Mouse (Mus musculus) layer of hippocampus, postnatal 36 days (tissue): ENCODE data around the gene Cdh4. TPM values are rescaled to one million over a fixed set of nuclear protein-coding genes. Genes with fewer than 3 reads are reported as not detected.
A peak's percentile ranks its signal among the peaks of the same experiment; 100 is the strongest.

Experiments used
- DNase-seq, 2 experiments: peaks; one replicate each; pipeline ENCODE4 v3.0.0; 2022
- total RNA-seq, 2 experiments: library from RNA; stranded (reverse); gene quantifications; 2 replicates each; pipeline ENCODE4 v1.2.3; 2021

Cdh4 gene
- total RNA-seq, 2 experiments from 2014 or later: 10.2 to 10.5 TPM

DNA sequence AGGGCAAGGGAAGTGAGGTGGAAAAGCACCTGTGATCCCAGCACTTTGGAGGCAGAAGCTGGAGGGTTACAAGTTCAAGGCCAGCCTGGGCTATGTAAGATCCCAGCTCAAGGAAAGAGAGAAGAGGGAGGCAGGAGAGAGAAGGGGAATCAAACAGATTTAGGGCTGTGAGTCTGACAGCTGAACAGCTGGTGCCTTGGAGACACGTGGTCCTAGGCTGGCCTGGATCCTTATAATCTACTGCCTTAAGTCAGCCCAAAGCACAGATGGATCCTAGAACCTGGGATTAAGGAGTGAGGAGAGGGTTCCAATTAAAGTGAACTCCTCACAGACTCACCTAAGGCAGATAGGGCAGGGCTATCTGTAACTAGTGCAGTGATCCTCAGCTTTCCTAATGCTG lies 352.1 kb downstream of the Cdh4 start:
- no peak for DNase-seq

DNA sequence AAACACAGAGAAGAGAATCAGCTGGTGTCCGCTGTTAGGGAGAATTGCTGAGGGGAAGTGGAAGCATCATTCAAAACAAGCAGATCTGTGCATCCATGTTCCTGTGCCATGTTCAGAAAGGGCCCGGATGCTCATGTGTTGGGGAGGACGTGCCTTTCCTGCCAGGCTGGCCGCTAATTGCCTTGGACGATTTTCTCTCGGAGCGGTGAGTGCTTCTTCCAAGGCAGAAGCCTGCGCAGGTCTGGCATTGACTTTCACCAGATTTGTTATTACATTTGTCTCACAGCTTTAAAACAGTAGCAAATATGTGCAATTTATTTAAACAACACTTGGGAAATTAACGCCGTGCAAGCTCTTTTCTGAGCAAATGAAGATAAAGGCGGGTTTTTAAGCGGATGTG lies 353.2 kb downstream of the Cdh4 start:
- DNase-seq: peak; percentile 29 to 33

DNA sequence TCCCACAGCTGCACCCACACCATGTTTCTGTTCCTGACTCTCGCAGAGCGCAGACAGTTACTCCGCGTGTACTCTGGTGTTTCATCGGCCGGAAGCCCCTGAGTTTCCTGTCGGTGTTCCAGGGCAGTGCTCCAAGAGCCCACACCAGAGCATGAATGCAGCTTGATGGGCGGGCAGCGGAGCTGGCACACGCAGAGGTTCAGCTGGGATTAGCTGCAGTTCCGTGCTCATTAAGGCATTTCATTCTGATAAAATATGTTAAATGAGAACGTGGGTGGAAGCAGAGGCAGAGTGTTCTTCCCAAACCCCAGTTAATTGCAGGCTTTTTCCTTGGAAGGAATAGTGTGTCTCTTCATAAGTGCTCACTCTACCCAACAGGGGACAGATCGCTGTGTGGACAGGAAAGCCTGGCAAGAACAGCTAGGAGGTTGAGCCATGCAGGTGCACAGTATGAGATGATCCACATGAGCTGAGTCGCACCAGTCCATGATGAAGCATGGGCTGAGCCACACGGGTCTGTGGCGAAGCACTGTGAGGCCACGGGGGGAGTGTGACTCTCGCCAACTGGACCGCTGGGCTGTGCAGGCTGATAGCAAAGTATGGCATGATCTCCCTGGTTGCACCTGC lies 357.8 kb downstream of the Cdh4 start:
- peak; percentile 67 to 70 for DNase-seq

DNA sequence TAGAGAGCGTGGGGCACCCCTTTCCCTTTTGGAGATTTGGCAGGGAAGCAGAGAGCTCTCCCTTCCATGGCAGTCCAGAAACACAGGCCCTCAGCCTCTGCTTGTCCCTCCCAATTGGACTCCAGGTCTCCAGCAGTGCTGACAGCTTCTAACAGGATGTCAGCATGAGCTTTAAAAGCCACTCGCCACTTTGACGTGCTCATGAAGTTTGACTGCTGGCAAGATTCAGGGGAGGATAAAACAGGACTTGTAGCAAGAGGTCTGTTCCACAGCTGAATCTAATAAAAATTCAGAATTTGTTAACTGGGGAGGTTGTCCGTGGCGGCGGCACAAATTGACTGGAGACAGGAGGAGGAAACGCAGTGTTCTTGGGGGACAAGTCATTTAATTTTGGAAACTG lies 358.8 kb downstream of the Cdh4 start:
- DNase-seq: no peak

DNA sequence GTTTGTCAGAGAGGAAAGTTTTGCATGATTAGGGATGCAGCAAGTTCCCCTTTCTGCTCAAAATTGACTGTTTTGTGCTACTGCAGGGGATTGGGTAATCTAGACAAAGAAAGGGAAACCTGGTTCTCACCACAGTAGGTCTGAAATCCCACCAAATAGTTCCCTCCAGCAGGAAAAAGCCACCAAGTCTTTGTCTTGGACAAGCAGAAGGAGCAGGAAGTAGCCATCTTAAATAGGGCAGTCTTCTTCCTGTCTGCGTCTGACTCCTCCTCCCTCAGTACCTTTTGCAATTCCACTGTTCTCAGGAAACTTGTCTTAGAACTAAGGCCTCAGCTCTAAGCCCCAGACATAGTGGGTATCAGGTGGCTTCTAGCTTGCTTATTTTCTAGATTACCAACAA lies 360.2 kb downstream of the Cdh4 start:
- no peak for DNase-seq

DNA sequence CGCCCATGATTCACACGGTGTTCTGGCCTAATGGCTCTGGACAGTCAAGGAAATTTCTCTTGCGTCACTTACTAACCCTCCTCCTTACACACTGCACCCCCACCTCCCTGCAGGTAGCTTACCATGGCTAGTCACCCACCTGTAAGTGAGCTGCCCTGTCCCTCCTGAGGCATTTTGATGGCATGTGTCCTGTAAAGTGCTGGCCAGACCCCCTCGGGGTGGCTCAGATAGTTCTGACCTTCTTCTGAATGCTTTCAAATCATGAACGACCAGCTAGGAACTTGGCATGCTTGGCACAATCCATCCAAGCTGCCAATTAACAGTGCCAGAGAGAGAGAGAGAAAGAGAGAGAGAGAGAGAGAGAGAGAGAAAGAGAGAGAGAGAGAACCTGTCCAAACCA lies 368.9 kb downstream of the Cdh4 start:
- DNase-seq: no peak

DNA sequence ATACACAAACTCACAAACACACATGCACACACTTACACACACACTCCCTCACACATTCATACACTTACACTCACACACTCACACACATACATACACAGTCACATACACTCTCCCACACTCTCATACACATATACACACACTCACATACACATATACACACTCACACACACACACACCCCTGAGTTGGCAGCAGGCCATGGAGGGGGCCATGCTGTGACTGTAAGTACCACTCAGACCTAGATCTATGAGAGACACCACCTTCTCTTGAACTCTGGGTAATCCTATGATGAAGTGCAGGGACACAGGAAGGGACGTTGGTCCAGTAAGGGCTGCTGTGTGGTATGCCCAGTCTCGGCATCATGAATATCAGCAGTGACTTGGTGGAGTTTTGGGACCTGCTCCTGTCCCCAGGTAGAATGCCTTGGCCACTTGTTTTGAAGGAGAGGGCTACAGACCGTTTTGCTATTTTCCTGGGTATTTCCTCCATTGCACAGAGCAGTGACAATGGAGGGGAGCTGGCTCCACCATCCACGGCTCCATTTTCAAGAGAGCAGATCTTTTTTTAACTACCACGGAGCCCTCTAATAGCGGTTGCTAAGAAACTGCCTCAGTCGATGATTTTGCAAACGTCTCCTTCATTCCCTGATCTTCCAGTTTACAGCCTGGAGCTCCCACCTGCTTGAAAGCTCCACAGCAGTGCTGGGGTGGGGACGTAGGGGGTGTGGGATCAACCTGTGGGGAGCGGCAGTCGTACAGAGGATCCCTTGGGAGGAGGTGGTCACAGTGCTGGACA lies 371.0 kb downstream of the Cdh4 start:
- DNase-seq: peak in 1 of 2 experiments; percentile 21

DNA sequence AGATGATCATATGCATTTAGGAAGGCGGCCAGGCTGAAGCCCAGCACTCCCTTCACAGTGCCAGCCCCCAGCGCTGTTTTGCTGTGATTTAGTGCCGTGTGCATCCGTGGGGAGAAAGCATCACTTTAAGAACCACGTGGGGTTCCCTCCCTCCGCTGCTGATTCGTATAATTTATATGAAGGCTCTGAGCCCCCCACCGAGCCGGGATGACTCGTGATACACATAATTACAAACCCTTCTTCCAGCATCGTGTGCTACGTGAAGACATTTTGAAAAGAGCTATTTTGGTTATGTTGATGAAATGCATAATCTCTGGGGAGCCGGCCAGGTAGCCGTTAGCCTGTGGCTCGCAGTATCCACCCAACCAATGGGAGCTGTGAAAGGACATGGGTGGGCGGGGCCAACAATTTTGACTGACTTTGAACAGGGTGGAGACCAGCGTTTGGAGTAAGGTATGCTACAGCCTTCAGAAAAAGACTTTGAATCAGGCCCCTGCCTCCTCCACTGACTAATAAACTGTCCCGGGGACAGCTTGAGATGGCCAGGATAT lies 382.6 kb downstream of the Cdh4 start:
- peak; percentile 28 to 33 for DNase-seq

DNA sequence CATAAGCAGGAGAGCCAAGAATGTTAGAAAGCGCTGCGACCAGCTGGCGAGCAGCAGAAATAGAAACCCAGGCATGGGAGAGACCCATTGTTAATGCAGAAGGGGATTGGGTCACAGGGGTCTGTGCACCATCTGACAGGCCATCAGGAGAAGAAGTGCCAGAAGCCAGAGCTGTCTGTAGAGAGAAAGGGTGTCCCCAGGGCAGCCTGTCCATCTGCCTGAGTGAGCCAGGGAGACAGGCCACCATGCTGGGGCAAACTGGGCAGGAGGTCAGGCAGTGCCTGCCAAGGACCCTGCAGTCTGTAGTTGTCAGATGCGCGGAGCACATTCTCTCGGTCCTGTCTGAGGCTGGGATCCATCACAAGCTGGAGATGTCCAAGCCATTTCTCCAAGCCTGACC lies 386.7 kb downstream of the Cdh4 start:
- DNase-seq: no peak

DNA sequence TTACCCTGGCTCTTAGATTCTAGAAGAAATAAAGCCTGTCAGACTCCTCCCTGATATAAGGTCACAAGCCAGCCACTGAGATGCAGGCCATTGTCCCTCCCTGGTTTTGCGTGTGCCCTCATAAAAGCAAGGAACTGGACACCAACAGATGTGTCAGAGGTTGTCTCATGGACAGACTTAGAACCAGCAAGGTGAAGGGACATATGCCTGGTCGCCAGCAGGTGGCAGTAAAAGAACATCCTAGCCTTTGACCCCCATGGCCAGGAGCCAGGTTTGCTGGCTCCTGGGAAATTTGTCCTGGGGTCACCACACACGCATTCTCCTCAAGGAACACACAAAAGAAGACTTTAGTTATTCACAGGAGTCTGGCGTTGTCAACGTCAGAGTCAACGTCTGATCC lies 387.7 kb downstream of the Cdh4 start:
- DNase-seq: no peak

DNA sequence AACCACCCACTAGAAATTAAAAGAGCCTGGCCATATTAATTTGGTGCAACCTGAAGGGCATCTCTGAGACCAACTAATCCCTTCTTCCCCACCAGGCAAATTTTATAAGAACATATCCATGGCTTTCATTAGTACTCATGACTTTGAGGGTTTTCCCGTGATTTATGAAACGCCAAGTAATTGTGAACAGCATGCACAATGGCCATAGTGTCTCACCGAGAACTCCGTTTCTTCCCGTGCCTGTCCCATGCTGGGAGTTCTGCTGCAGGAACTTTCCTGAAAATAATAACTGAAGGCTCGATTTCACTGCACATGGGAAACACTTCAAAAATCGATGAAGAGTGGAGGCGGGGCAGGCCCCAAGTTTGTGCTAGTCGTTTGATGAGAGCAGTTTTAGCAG lies 392.7 kb downstream of the Cdh4 start:
- no peak for DNase-seq

DNA sequence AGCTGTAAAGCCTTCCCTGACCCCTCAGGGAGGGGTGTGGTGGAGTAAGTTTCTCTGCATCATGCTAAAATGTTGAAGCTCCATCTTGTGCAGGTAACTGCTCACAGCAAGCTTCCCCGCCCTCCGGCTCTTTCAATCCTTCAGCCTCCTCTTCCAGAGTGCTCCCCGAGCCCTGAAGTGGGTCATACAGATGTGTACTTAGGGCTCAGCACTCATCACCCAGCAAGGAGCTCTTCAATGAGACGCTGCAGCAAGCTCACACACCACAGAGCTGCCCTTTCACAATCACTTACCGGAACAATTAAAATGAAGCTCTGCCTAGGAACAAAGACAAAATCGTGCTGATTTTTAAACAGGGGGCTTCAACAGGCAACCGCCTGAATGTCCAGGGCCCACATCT lies 393.3 kb downstream of the Cdh4 start:
- no peak for DNase-seq

DNA sequence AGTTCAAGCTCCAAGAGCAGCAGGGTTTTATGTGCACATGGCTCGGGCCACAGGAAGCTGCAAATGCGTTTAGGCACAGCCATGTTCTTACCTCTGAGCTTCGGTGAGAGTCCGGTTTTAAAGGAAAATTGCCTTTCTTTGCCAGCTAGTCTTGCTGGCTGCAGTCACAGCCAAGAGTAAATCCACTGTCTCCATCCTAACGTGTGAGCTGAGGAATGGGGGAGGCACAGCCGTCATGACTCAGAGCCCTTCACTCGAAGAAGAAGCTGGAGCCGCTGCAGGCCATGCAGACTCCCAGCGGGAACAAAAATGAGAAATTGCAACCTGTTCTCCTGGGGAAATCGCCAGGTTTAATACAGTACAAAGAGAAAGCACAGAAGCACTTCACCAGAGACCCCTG lies 395.0 kb downstream of the Cdh4 start:
- DNase-seq: peak in 1 of 2 experiments; percentile 14

DNA sequence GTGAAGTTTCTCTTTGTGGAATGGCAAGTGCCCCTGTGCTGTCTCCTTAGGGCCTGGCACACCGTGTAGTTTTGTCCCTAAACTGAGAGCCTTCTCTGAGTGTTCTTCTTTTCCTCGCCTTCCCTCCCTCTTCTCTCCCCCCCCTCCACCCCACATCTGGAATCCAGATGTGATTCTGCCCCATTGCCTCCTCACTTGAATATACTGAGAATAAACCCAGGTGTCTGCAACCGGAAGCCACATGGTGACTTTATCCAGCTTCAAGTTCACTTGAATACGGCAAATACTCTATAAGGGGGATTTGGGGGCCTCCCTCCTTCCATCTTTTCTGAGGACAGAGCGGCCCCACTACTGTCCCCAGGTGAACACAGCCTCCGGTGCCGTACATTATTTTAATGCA lies 395.8 kb downstream of the Cdh4 start:
- DNase-seq: no peak

DNA sequence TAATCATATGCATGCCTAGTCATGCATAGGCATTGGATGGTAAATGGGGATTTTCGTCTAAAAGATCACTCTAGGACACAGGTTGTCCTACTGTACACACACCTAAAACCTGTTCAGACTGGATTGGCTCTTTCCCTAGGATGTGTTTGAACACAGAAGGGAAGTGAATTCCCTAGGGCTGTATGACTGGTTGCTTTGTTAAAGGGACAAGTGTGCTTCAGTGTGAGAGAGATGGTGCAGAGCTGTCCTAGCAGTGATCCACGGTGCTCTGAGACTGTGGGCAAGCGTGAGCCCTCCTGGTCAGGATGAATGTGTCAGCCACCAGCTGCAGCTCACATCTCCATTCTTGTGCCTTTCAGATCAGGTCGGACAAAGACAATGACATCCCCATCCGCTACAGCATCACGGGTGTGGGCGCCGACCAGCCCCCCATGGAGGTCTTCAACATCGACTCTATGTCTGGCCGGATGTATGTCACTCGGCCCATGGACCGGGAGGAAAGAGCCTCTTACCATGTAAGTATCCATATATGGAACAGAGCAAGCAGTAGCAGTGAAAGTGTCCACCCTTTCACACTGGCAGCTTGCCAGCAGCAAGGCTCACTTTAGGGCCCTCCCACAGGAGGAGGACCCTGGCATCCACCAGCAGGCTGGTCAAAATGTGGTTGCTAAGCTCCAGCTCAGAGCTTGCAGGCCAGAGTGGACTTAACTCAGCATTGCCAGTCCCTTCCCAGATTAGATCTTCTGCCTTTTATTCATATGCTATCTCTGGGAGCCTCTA lies 400.6 kb downstream of the Cdh4 start:
- no peak for DNase-seq

DNA sequence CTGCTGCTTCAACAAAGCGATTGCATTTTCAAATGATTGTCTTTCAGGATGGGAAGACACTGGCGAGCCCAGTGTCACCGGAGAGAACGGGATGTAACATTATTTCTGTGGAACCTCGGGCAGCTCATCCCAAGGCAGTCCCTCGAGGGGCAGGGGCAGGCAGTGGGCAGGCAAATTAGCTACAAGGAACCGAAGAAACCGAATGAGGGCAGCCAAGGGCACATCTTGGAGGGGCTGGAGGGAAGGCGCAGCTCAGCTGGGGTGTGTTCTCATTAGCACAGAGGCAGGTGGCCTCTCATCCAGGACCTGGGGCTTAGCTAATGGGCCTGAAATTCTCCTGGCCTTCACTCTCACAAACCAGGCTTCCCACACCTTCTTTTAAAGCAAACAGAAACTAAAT lies 407.5 kb downstream of the Cdh4 start:
- DNase-seq: no peak

DNA sequence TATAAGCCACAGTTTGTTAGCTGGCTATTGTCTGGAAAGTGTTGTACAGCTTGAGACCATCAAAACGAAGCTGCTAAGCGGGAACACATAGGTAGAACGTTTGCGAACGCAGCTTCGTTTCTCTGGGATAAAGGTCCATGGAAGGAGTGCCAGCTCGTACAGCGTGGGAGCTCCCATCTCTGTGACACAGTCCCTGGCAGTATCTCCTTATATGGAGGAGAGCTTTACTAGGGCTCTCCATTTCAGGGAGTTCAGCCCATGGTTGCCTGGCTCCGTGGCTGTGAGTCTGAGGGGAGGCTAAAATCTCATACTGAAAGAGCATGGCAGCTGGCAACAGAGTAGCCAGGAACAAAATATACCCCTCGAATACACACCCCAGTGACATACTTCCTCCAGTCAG lies 409.9 kb downstream of the Cdh4 start:
- no peak for DNase-seq

DNA sequence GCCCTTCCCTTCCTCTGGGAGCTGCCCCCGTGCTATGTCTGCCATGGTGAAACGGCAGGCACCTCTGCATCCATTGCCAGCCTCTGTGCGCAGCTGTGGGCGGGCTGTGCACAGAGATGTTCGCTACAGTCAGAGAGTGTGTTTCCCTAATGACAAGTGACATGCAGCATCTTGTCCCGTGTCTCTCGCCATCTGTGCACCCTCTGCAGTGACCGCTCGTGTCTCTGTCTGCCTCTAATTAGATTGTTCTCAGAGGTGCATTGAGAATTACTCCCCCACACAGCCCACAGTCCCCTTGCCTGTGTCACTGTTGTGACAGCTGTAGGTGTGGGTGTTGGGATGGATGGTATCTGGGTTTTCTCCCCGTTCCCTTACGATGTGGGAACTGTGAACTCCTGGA lies 410.6 kb downstream of the Cdh4 start:
- DNase-seq: peak in 1 of 2 experiments; percentile 34

DNA sequence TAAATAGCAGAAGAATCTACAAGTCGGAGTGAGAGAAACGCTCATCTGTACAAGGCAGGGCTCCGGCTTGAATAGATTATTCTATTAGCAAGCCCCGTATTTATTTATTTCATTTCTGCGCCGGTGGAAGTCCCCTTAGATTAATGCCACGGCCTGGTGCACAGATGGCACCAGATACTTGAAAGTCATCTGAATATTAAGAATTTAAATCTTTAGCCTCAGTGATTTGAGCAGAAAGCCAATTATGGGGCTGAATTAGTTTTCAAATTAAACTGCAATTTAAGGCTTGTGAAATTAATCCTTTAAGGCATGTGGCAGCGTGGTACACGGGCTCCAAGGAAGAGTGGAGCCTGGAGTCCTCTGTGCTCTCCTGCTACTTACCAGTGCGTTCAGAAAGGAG lies 411.7 kb downstream of the Cdh4 start:
- no peak for DNase-seq

DNA sequence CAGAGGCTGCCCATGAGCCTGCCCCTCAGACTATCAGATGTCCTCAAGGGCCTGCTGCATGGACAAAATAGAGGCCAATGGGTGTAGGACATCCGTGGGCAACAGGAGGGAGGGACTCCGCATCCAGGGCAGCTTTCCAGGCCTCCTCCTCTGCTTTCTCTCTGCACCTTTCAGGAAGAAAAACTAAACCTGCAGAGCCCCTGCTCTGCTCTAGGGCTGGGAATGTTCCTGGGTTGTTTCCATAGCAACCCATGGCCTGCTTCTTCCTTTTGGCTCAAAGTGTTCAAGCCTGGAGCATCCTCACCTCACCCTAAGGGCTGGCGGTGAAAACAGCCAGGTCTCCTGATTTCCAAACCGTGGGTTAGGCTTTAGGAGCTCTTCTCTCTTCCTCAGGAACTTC lies 414.9 kb downstream of the Cdh4 start:
- DNase-seq: no peak

DNA sequence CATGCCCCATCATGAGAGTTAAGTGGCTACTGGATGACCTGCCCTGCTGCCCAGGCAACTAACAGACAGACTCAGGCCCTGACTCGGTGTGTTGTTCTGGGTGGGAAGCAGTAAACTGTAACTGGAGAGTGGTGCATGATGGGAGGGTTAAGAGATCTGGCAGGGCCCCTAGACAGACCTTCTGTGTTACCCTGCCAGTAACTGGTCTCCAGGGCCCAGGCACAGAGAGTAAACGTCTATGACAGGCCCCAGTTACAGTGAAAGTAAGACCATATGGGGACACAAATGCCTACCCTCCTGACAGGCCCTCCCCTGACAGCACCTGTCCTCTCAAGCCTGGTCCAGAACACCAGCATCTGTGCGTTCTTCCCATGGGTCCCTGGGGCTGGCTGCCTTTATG lies 420.4 kb downstream of the Cdh4 start:
- DNase-seq: no peak

DNA sequence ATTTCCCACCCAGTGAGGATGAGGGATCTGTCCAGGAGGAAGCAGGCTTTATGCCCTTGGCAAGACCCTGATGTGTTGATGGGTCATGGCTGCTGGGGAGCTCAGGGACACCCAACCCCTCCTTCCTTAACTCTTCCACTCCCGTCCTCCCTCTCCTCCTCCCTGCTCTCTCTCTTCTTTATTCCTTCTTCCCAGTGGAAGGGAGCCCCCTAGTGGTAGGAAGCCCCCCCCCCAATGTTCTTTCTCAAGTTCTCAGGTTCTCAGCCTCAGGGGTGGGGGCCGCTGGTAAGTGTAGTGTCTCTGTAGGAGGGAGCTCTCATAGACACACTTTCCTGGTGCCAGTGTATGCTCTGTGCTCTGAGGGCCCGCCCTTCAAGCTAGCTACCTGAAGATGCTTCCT lies 421.0 kb downstream of the Cdh4 start:
- DNase-seq: no peak

DNA sequence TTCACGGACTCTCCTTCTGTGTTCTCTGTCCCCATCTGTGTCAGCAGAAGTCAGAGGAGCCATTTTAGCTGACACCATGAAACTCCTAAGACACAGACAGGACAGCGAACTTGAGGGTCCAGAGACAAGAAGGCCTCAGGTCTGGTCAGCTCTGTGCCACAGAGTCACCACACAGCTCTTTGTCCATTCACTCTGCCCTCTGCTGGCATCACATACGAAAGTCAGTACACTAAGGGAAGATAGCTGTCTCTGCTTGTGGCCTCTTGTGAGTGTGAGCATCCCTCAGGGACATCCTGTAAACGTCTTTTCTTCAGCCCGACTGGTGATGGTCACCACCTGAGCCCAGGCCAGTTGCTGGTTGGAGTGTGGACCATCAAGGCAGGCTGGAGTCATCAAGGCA lies 422.9 kb downstream of the Cdh4 start:
- DNase-seq: no peak
